Mouse (Mus musculus) ovary, postnatal 14 days (tissue): ENCODE measurements at regions not wholly inside any gene's neighbourhood (a gene's known extent, or its start where the extent isn't known, plus 50 kb on each side); places are given as distances from the start of the nearest gene placed in this dataset.

Experiments used
- DNase-seq: peaks from one replicate; pipeline ENCODE4 v3.0.0; 2022; ENCODE audit warnings: low spot score

GRCm38 (mm10) chr10:122515698-122516097 is 67.4 kb downstream of the Avpr1a start:
- DNase-seq = no peak

DNA sequence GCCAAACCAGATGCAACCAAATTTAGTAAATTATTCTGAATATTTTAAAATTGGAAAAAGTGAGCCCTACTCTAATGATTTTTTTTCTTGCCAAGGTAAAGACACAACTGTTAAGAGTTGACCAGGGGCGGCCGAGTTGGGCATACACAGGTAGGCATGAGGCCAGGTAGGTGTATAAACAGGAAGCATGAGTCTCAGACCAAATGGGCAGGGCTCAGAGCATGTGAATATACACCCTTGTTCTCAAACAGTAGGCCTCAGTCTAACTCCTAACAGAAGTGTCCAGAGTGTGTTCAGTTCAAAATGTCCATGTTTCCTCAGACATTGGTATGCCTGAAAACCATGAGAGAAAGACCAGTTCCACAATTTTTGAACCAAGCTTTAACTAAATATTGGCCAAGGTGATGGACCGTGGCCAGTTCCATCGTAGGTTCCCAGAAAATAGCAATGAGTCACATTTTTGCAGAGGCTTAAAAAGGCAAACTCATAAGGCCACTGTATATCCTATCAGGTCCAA is 71.0 kb downstream of the Avpr1a start:
- DNase-seq = no peak

DNA sequence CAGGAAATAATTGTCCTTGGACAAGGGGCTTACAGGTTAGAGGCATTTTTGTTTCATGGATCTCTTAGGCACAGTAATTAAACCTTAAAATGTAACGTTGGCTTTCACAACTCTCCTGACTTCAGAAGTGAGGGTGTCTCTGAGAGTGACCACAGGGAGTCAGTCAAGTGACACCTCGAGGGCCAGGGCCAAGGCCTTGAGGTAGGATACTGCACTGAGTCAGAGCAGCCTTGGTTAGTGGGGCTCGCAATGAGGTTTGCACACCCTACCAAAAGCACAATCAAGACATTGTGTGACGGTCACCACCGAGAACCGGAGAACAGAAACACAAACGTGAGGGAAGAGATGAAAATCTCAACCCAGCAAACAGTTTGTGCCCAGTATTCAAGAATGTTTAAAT is 71.7 kb downstream of the Avpr1a start:
- no peak for DNase-seq

- DNase-seq = no peak
These were observed 74.3 kb downstream of the Avpr1a start for GRCm38 (mm10) chr10:122522631-122523030.

DNA sequence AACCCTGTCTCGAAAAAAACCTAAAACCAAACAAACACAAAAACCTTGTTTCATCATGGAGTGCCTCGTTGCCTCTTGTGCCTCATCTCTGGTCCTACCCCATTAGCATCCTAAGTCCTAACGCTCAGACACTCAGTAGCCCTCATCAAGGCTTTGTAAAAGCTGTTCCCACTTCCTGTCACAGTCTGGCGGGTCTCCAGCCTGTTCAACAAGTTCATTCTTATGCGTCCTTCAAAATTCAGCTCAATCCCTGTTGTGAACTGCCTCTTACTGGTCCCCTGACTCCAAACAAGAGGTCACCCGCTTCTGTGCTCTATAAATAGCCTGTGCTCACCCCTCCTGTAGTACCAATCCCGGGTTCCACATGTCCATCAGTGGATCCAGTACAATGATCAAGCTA is 77.1 kb downstream of the Avpr1a start:
- DNase-seq = no peak

- no peak for DNase-seq
These were observed 77.5 kb downstream of the Avpr1a start for GRCm38 (mm10) chr10:122525807-122526206.

DNA sequence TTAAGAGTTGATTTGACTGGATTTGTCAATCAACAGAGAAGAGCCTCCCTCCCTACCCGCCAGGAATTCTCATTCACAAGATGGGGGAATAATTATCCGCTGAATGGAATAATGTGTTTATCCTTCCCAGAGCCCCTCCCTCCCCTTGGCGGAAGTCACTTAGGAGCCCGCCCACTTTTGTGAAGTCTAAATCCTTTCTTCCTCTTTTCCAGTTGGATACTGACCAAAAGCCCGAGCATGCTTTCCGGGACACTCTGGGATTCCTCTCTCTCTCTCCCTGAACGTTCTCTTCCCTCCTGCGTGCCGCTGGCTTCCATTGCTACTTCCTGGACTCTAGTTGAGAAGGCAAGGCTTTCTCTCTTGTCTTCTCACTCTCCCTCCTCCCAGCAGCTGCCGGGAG is 79.9 kb downstream of the Avpr1a start:
- DNase-seq = peak; percentile 5

- peak; percentile 13 for DNase-seq
These were observed 80.8 kb downstream of the Avpr1a start for GRCm38 (mm10) chr10:122528973-122529703.

DNA sequence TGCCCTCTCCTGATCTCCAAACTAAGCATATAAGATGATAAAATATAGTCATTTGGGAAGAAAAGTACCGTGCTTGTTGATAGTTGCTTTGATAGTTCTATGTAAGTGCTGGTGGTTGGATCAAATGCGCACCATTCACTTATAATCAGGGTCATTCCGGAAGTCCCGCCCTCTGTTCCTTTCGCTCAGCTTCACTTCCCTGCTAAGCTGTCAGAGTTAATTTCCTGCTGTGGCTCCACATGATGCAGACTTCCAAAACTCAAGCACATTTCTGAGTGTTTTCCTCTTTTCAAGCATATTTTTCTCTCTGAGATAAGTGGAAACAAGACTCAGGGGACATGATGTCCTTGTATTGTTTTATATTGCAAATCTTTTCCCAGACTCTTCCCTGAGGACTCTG is 86.4 kb downstream of the Avpr1a start:
- no peak for DNase-seq

DNA sequence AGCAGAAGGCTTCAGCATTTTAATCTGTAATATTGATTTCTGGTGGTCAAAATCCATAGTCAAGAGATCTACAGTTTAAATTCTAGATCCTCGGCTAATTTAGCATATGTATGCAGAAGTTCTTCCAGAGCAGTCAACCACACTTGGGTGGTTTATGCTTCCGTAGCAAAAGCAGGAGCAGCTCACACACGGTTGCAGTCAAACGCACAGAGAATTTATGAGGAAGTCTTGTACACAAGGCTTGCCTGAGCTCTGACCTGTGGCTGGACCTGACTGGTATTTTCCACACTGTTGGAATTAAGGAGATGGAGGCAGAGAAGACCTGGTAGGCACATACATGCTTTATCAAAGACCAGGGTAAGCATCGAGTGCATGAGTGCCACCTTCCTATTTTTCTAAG is 86.8 kb downstream of the Avpr1a start:
- DNase-seq = no peak

GRCm38 (mm10) chr10:122539655-122540054 is 91.4 kb downstream of the Avpr1a start:
- no peak for DNase-seq

- DNase-seq = no peak
These were observed 94.3 kb downstream of the Avpr1a start for GRCm38 (mm10) chr10:122542573-122542972.

- peak; percentile 52 for DNase-seq
These were observed 95.9 kb downstream of the Avpr1a start for GRCm38 (mm10) chr10:122544096-122544720.

DNA sequence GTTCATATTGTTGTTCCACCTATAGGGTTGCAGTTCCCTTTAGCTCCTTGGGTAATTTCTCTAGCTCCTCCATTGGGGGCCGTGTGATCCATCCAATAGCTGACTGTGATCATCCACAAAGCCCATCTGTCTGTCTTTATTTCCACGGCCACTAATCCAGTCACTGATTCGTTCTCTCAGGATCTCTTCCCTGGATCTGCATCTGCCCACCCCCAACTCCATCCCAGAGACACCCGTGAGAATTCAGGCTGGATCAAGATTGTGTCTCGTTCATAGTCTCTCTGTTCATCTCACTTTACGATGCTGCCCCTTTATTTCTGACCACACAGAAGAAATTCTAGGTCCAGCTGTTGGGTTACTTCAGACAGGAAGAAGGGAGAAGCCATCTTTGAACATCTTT is 96.7 kb downstream of the Avpr1a start:
- DNase-seq = no peak

DNA sequence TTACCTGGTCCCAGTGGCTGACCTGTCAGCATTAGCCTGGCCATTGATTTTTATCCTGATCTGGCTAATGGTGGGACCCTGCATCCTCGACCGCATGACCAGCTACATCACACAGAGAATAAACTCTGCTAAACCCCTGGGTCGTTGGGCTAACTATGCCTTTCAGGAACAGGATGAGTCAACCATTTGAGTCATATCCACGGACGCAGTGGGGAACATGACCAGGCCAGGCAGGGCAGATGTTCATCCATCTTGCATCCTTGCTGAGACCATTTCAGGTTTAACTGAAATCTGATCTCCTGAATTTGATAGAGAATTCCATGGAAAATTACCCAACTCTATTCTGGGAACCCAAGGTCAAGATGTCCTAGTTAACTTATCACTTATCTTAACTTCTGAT is 103.3 kb downstream of the Avpr1a start:
- no peak for DNase-seq

DNA sequence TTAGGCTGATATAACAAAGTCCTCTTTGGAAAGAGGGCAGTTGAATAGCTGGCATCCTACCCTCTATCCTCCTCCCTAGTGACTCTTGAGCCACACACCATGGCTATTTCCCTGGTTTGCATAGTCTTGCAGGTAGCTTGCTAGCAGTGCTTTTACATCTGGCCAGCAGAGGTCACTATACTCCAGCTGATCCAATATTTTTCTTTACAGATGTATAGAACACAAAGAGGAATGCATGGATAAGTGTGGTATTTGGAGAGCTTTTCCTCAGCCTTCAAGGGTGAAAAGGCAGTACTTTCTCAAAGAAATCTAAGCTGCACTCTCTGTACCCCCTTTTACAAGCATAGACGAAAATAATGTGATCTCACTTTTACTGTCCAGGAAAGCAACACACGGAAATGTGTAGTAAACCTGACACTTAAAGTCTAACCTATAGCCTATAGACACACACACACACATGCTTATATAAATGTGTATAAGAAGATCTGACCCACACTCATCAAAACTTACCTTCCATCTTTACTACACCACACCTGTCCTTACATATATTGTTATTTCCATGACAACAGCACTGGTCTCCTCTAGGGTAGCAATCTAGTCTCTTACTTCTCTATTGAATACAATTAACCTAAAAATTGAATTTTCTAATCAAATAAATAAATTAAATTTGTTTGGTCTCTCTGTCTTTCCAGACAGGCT is 105.0 kb downstream of the Avpr1a start:
- peak; percentile 31 for DNase-seq

DNA sequence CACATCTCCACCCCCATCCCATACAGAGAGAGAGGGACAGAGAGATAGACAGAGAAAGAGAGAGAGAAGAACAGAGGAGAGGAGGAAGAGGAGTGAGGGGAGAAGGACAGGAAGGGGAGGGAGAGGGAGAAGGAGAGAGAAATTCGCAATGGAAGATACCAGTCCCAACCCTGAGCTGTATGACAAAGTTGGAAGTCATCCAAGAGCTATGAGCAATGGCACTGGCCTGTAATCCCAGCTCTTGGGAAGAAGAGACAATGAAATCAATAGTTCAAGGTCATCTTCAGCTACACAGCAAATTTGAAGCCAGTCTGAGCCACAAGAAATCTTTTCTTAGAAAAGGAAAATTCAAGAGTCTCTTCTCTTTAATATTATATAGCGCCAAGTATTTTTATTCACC is 105.6 kb downstream of the Avpr1a start:
- DNase-seq = no peak

GRCm38 (mm10) chr10:122558660-122559059 is 110.4 kb downstream of the Avpr1a start:
- DNase-seq = no peak

- no peak for DNase-seq
These were observed 111.8 kb downstream of the Avpr1a start for GRCm38 (mm10) chr10:122560001-122560695.

DNA sequence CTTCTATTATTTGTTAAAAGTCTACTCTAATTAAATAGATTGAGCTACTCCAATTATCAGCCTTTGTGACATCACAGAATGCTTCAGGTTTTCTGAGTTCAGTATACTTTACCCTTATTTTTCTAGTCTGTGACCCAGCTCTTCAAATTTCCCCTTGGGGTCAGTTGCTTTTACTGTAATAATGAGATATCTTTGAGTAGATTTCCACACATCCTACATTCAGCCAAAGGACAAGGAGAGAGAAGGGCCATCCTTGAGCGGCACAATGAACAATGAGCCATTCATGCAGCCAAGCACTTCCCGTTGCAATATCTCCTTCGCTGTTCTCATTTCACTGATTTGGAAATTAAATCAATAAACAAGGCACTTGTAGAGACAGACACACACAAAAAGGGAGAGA is 113.6 kb downstream of the Avpr1a start:
- DNase-seq = no peak

DNA sequence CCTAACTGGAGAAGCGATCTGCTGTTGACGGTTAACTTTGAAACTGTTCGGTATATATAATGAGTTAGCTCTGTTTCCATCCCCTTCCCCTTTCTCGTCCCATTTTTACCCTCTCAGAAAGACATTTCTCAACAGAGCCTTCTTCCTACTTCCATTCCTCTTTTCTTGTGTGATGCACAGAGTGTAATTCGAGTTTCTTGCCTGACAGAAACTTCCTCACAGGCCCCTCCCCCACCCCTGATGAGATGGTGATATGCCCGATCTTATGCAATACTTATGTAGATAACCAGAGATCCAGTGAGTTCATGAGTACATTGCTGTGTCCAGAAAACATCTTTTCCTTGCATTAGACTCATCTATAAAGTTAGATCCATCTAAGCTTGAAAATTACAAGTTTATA is 114.2 kb downstream of the Avpr1a start:
- no peak for DNase-seq

- DNase-seq = no peak
These were observed 114.6 kb upstream of the Ppm1h start for GRCm38 (mm10) chr10:122563973-122564372.
